Mouse (Mus musculus): ENCODE measurements around the gene Enkur. TPM values are rescaled to one million over a fixed set of nuclear protein-coding genes. Genes with fewer than 3 reads are reported as not detected.
"Not testable (repeated sequence)": the region's sequence is repeated elsewhere in the genome, so short reads cannot be mapped to it uniquely, and the experiment has no call there.

The Enkur gene
- total RNA-seq (2021), result 1 to 10 TPM; 1.2 to 2.3 TPM
- long read RNA-seq, experiment 1, partial matches to known transcripts, result 0 of 3 reads
- long read RNA-seq, experiment 1, other reads (novel, unspliced or antisense), result 0 of 3 reads
- long read RNA-seq, experiment 2, partial matches to known transcripts, result 0 of 1 reads
- long read RNA-seq, experiment 2, other reads (novel, unspliced or antisense), result 0 of 1 reads

GRCm38 (mm10) chr2:21204912-21205830 lies at the start of gene Enkur, which contains the start of gene Thnsl1:
Gene Enkur, minus strand, starts transcription at chr2:21205365.
Gene Thnsl1, plus strand, starts transcription at chr2:21205724.
- peak; percentile 96 to 97 for DNase-seq (ENCODE audit: low spot score in 2 of 2)

DNA sequence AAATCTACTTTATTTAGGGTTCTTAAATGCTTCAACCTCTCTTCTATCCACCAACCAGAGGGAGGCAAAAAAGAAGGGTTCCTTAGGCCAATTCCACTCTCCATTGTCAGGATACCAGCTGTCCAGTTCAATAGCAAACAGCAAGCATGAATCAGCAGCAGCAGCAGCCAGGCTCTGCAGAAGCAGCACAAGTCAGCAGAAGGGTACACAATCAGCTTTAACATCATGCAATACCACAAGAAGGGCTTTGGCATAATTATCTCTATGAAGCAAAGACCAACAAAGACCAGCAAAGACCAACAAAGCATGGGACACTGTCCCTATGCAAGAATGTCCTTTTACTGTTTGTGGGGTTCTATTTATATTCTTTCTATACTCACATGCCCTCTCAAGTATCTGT lies 49.1 kb upstream of the Enkur start:
- DNase-seq (ENCODE audit: low spot score in 2 of 2), result no peak

GRCm38 (mm10) chr2:21253644-21254043 lies 48.5 kb upstream of the Enkur start:
- no peak for DNase-seq (ENCODE audit: low spot score in 2 of 2)

- no peak for DNase-seq (ENCODE audit: low spot score in 2 of 2)
Observed at GRCm38 (mm10) chr2:21245477-21246102, 40.4 kb upstream of the Enkur start.

DNA sequence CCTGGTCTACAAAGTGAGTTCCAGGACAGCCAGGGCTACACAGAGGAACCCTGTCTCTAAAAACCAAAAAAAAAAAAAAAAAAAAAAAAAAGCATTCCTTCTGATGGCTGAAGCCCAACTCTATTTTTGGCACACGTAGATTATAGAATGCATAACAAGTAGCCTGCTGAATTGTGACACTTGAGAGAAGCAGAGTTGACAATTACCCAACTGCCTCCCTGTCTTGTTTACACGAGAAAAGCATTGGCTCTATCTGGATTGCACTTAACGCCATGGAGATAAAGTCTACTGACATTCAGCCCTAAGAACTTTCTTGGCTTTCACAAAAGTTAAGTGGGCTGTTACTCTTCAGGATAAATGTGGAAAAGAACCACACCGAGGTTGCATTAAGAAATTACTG lies 39.8 kb upstream of the Enkur start:
- DNase-seq (ENCODE audit: low spot score in 2 of 2), result no peak

- not testable (repeated sequence) for DNase-seq (ENCODE audit: low spot score in 2 of 2)
Observed at GRCm38 (mm10) chr2:21244104-21244503, 38.9 kb upstream of the Enkur start.

DNA sequence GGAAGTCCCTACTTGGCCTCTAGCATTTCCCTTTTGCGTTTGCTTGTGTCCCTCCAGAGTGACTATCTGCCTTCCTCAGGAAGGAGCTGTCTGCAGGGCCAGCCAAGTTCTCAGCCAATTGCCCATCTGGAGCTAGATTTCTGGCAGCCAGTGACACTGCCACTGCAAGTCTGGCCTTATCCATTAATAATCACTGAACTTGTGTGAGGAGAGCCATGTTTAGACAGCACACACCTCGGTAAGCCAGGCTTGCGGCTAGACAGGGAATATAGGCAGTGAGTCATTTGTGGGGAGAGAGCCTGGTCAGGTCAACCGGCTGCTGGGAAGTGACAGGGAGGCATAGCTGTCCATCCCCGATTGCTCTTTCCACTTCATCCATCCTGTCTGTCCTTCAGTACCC lies 31.7 kb upstream of the Enkur start:
- DNase-seq (ENCODE audit: low spot score in 2 of 2), result no peak

DNA sequence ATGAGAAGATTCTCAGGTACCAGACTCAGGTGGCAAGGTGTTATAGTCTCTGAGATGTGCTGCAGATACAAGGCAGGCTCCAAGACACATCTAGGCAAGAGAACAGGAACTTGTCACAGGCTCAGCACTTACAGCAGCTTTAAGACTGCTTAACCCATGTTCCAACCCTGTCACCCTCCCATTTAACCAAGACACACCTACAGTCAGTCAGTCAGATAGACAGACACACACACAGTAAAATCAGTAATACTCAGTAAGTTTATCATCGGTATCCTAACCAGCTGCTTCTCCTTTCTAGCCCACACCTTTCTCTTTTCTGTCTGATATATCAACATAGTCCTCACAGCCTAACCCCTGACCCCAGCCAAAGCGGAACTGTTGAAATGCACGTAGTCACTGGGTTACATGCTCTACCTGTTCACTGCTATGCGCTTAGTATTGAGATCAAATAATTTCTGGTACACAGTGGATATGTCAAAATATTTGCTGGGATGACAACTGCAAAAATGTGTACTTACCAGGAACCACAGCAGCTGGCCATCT lies 30.8 kb upstream of the Enkur start:
- no peak for DNase-seq (ENCODE audit: low spot score in 2 of 2)

GRCm38 (mm10) chr2:21234871-21235648 lies 29.9 kb upstream of the Enkur start:
- DNase-seq (ENCODE audit: low spot score in 2 of 2), result no peak

DNA sequence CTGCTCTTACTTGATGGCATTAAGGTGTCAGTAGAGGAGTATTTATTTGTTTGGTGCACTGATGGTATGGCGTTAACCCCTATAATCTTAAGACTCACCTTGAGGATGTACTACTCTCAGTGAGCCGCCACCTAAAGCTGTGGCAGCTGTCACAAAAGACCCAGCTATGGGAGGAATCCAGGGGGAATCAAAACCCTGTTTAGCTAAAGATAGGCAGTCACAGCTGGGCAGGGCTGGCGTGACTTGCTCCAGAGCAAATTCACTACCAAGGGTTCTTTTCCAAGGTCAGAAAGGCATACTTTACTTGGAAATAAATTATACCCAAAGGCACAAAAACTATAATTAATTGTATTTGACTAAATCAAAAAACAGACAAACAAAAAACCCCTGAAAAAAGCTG lies 26.0 kb upstream of the Enkur start:
- DNase-seq (ENCODE audit: low spot score in 2 of 2), result no peak

DNA sequence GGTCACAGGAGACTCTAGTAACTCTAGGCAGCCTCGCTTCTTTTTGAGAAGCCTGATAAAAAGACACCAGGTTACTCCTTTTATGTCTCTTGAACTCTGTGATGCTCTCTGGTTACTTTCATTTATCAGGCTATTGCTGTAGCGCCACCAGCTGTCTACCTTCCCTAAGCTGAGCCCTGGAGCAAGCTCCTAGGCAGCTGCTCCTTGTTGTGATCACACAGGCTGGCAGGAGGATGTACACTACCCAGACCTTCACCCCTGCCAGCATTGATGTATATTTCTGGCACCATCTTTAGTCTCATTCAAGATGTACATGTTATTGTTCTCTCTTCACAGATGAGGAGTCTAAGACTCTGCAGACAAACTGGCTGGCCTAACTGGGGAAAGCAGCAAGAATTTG lies 25.1 kb upstream of the Enkur start:
- DNase-seq (ENCODE audit: low spot score in 2 of 2), result no peak

- DNase-seq (ENCODE audit: low spot score in 2 of 2), result no peak
Observed at GRCm38 (mm10) chr2:21222453-21223384, 17.6 kb upstream of the Enkur start.

DNA sequence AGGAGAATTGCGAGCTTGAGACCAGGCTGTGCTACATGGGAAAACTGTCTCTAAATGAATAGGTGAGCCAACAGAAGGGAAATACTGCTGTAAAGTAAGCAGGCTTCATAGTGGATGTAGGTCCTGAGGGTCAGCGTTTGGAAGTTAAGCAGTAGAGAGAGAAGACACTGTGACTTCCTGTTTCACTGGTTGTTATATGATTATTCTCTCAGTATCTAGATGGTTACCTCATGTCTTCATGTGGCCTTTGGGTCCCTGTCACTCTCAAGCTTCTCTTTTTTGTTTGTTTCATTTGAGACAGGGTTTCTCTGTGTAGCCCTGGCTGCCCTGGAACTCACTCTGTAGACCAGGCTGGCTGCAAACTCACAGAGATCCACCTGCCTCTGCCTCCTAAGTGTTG lies 10.1 kb upstream of the Enkur start:
- no peak for DNase-seq (ENCODE audit: low spot score in 2 of 2)

DNA sequence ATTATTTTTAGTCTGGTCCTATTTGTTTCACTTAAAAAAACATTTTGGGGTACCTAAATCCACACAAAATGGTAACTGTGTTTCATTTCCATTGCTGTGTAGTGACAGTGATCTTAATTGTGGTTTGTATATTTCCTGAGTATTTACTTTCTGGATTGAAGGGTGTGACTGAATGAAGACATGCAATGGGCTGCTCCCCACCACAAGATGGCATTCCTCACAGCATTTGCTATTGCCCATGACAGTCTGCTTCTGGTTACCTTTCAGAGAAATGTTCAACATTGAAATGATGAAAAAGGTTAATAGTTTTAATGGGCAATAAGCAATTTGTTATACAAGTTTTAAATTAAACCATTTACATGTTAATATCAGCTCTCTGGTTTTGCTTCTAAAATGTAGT lies 9.2 kb upstream of the Enkur start:
- DNase-seq (ENCODE audit: low spot score in 2 of 2), result no peak

GRCm38 (mm10) chr2:21211361-21211760 lies 6.2 kb upstream of the Enkur start:
- no peak for DNase-seq (ENCODE audit: low spot score in 2 of 2)

GRCm38 (mm10) chr2:21206278-21206677 lies 1.1 kb upstream of the Enkur start:
- DNase-seq (ENCODE audit: low spot score in 2 of 2), result no peak

- no peak for DNase-seq (ENCODE audit: low spot score in 2 of 2)
Observed at GRCm38 (mm10) chr2:21205831-21206159, 630 bp upstream of the Enkur start.

DNA sequence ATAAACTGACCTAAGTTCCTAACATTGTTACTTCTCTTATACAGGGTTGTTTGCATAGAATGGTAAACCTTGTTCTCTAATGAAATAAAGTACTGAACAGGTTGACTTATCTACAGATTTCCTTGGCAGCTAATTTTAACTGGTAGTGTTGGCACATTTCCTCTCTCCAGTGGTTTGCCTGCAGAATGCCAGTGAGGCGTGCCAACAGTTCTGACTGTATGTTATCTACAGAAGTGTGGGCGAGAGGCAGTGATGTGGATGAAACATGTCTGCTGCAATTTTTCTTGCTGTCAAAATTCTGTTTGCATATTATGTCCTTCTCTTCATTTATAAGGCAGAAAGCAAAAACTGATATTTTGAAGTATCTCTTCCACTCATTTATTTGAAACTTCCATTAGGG lies 2.4 kb downstream of the Enkur start:
- no peak for DNase-seq (ENCODE audit: low spot score in 2 of 2)

- DNase-seq (ENCODE audit: low spot score in 2 of 2), result no peak
Observed at GRCm38 (mm10) chr2:21199051-21199450, 6.1 kb downstream of the Enkur start.

GRCm38 (mm10) chr2:21195233-21195632 lies 9.9 kb downstream of the Enkur start:
- DNase-seq (ENCODE audit: low spot score in 2 of 2), result no peak
